Comparison of ENCODE assay signal across 8 mouse cellular contexts in the genomic region with DNA sequence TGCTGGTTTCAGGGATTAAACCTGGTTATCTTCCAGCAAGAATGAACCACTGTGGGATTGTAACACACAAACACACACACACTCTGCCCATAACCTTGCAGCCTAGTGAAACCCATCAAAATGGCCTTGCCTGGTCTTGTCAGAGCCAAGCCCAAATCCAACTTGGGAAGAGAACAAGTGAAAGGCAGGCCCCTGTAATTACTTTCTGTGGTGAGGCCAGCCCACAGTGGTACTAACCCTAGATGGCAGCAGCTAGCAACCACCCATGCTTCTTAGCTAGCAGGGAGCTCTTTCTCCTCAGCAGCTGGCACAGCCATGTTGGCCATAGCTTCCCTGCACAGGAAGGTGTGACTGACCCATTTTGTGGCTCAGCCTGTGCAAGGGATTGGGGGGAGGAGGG. TPM values are rescaled to one million over a fixed set of nuclear protein-coding genes. Genes with fewer than 3 reads are reported as not detected.
A peak's percentile ranks its signal among the peaks of the same experiment; 100 is the strongest.
DNase-seq lines count a peak whose midpoint lies in the region; ATAC-seq and TF ChIP-seq lines count a peak whose summit lies in the region.

No protein-coding gene starts in this region.

- H3K9me3 ChIP-seq in heart, embryonic 15.5 days (replicated peaks): no peaks in the 10 kb centered on the region
- no peaks in the 10 kb centered on the region for H3K9me3 ChIP-seq in liver, embryonic 13.5 days (replicated peaks)

- H3K36me3 ChIP-seq in heart, embryonic 15.5 days: peaks cover 38% of the 10 kb centered on the region
- H3K36me3 ChIP-seq in liver, embryonic 13.5 days: peaks cover 61% of the 10 kb centered on the region

- peak overlapping the region; percentile 97 for H3K4me2 ChIP-seq in heart, embryonic 15.5 days
- no peak overlapping the region for H3K4me2 ChIP-seq in liver, embryonic 13.5 days

- peak overlapping the region; percentile 80 for H3K9ac ChIP-seq in heart, embryonic 15.5 days
- no peak overlapping the region for H3K9ac ChIP-seq in liver, embryonic 13.5 days

- TF ChIP-seq CTCF in gastrocnemius, adult 2 months (IDR thresholded peaks at IDR 0.05): peak; percentile 34; the same call in 1 of the 2 replicates

- ATAC-seq in heart, embryonic 15.5 days (replicated peaks; ENCODE audit: insufficient number of reproducible peaks, insufficient read depth, low FRiP score, low read depth): no peak
- no peak for ATAC-seq in liver, embryonic 13.5 days (ENCODE audit: low read depth)
- no peak for ATAC-seq in erythroid progenitor cell, adult 5-6 weeks (replicated peaks; ENCODE audit: low FRiP score, poor library complexity, severe bottlenecking)

- peak overlapping the region; percentile 100 for H3K27ac ChIP-seq in gastrocnemius, adult 2 months
- H3K27ac ChIP-seq in heart, embryonic 15.5 days: peak overlapping the region; percentile 98
- peak overlapping the region; percentile 95 for H3K27ac ChIP-seq in liver, embryonic 13.5 days

- peaks cover 40% of the 10 kb centered on the region for H3K4me1 ChIP-seq in heart, embryonic 15.5 days (replicated peaks)
- peaks cover 60% of the 10 kb centered on the region for H3K4me1 ChIP-seq in liver, embryonic 13.5 days (replicated peaks)

- no peaks in the 10 kb centered on the region for H3K27me3 ChIP-seq in heart, embryonic 15.5 days
- H3K27me3 ChIP-seq in liver, embryonic 13.5 days: no peaks in the 10 kb centered on the region

- peak overlapping the region; percentile 76 for H3K4me3 ChIP-seq in gastrocnemius, adult 2 months
- H3K4me3 ChIP-seq in heart, embryonic 15.5 days: peak overlapping the region; percentile 68
- H3K4me3 ChIP-seq in liver, embryonic 13.5 days (replicated peaks): no peak overlapping the region

- intact Hi-C loops in gastrocnemius, adult 2 months (cut with DNase I): loop anchor here (5.0 to 10.0 kb wide), 5 partner anchors 79 to 319 kb away; partner anchors contain the start of genes Aph1b, Aph1c, Gm10647 and Usp3

- peak; percentile 32 for DNase-seq in gastrocnemius, adult 2 months
- no peak for DNase-seq in gastrocnemius, postnatal 4 days (ENCODE audit: low spot score in 2 of 2)
- peak; percentile 86 for DNase-seq in 416B (ENCODE audit: low read depth)
- peak; percentile 31 to 39 for DNase-seq in cerebellum, postnatal 10 days
- no peak for DNase-seq in liver, embryonic 13.5 days
- peak; percentile 67 for DNase-seq in thymus, postnatal 0 days (ENCODE audit: low spot score)

RNA-seq across cellular contexts. Expression of gene Fbxl22, which starts 1.2 kb away (rescaled TPM):
- total RNA-seq in gastrocnemius, adult 2 months (2021): 1 to 10 TPM; 1.7 to 3.1 TPM
- total RNA-seq in gastrocnemius, postnatal 4 days (2021): 10 to 100 TPM; 16.9 to 27.6 TPM
- polyA plus RNA-seq in heart, embryonic 15.5 days (2015; fragmentation: Nextera tagmentation; extraction: Ambion mirVana): 70.3 and 84.7 TPM in 2 replicates
- polyA plus RNA-seq in liver, embryonic 13.5 days (2015; fragmentation: Nextera tagmentation; extraction: Ambion mirVana): 0.68 and 0.82 TPM in 2 replicates
- polyA plus RNA-seq in thymus, postnatal 0 days (2015; fragmentation: Nextera tagmentation; extraction: Ambion mirVana): 1.3 and 1.8 TPM in 2 replicates
- not detected in 2 replicates for total RNA-seq in erythroid progenitor cell, adult 5-6 weeks (2015; ENCODE audit: low replicate concordance)
- total RNA-seq in erythroid progenitor cell, adult 5-6 weeks (2017; ENCODE audit: low replicate concordance): 0.08 and 2.1 TPM in 2 replicates

Comparison
In these comparisons a context has a peak if more than half of its experiments do, and no peak if none do; other contexts are left out.
1. DNase-seq: peak in gastrocnemius, adult 2 months (single experiment), 416B (single experiment), cerebellum, postnatal 10 days (2 of 2) and thymus, postnatal 0 days (single experiment); none in gastrocnemius, postnatal 4 days (0 of 2) and liver, embryonic 13.5 days (single experiment).
2. RNA of gene Fbxl22, which starts 1.2 kb away (total RNA-seq): 16.9 to 27.6 TPM in gastrocnemius, postnatal 4 days; 1.7 to 3.1 TPM in gastrocnemius, adult 2 months and 0.08 to 2.1 TPM in erythroid progenitor cell, adult 5-6 weeks; every median in the first group is over 4 times any median in the second.
3. Peak in every context shown above with its lines, with median percentiles within 50 percentile points of each other: H3K27ac ChIP-seq.